Mouse (Mus musculus) erythroblast, embryonic 14.5 days (primary cell): Measurements from ENCODE around the gene Prss43.

ENCODE experiments used
- GATA1 ChIP-seq: IDR thresholded peaks from 2 replicates; pipeline ENCODE4 v1.6.1; 2012; ENCODE audit warnings: low read length, inconsistent platforms, mixed read lengths
- TAL1 ChIP-seq: IDR thresholded peaks from 3 replicates; pipeline ENCODE4 v1.6.1; 2012; ENCODE audit warnings: low read length, inconsistent platforms, mixed read lengths

GRCm38 (mm10) chr9:110788169-110788568 is 38.3 kb upstream of the Prss43 start:
- TF ChIP-seq GATA1, result no peak
- no peak for TF ChIP-seq TAL1
